Mouse (Mus musculus): Measurements from ENCODE around the gene Hpcal4. TPM values are rescaled to one million over a fixed set of nuclear protein-coding genes. Genes with fewer than 3 reads are reported as not detected.
A peak's percentile ranks its signal among the peaks of the same experiment; 100 is the strongest.

Hpcal4 gene
- total and polyA plus RNA-seq, 2 experiments from 2014 or later = 63.4 to 64.5 TPM

- Histone ChIP-seq H3K9ac (replicated peaks; ENCODE audit: low read length, poor library complexity, severe bottlenecking) (no peak overlapping the region), H3K27me3 (ENCODE audit: insufficient read depth, low read length) (peaks cover 27% of the 10 kb centered on the region), H3K36me3 (ENCODE audit: insufficient read depth, low read length) (no peaks in the 10 kb centered on the region), H3K4me1 (ENCODE audit: insufficient read depth, low read length) (peaks cover 4% of the 10 kb centered on the region), H3K4me3 (ENCODE audit: low read depth, low read length) (no peak overlapping the region), H3K4me2 (ENCODE audit: low read depth, low read length, poor library complexity, severe bottlenecking) (no peak overlapping the region), H3K9me3 (ENCODE audit: low read length) (no peaks in the 10 kb centered on the region), H3K27ac (ENCODE audit: low read depth, low read length) (no peak overlapping the region)
- no peak for ATAC-seq (ENCODE audit: low FRiP score)
- 64% methylated on average over 6 of the region's 6 CpGs for WGBS
- no peak for TF ChIP-seq CTCF (IDR thresholded peaks at IDR 0.05)
- no peak for DNase-seq (ENCODE audit: low spot score)
Measured at GRCm38 (mm10) chr4:123237386-123238266, 54.6 kb downstream of the Hpcal4 start.

- Histone ChIP-seq H3K4me1 (ENCODE audit: insufficient read depth, low read length) (no peaks in the 10 kb centered on the region; the same call in 1 of the 2 replicates), H3K4me2 (ENCODE audit: low read depth, low read length, poor library complexity, severe bottlenecking) (peak overlapping the region; percentile 49), H3K4me3 (ENCODE audit: low read depth, low read length) (peak overlapping the region; percentile 33), H3K9ac (replicated peaks; ENCODE audit: low read length, poor library complexity, severe bottlenecking) (peak overlapping the region; percentile 44), H3K27ac (ENCODE audit: low read depth, low read length) (no peak overlapping the region), H3K27me3 (ENCODE audit: insufficient read depth, low read length) (peaks cover 16% of the 10 kb centered on the region), H3K9me3 (ENCODE audit: low read length) (no peaks in the 10 kb centered on the region), H3K36me3 (ENCODE audit: insufficient read depth, low read length) (no peaks in the 10 kb centered on the region)
- peak; percentile 38 for ATAC-seq (ENCODE audit: low FRiP score)
- WGBS = 6% methylated on average over 49 of the region's 58 CpGs
- DNase-seq (ENCODE audit: low spot score) = no peak
- no peak for TF ChIP-seq CTCF (IDR thresholded peaks at IDR 0.05)
Measured at GRCm38 (mm10) chr4:123239361-123240203, 56.6 kb downstream of the Hpcal4 start.

Other genes starting within 250 kb of the Hpcal4 start
- gene Mfsd2a, start 222.0 kb upstream of the Hpcal4 start, total RNA-seq (2014; rRNA removed) = 47.3 and 57.7 TPM in 2 replicates
- 30.3 and 34.6 TPM in 2 replicates for gene Mfsd2a, start 222.0 kb upstream of the Hpcal4 start, polyA plus RNA-seq (2015; fragmentation: Nextera tagmentation; extraction: Ambion mirVana)
- 75.7 and 77.3 TPM in 2 replicates for gene Mycl, start 187.6 kb upstream of the Hpcal4 start, total RNA-seq (2014; rRNA removed)
- gene Mycl, start 187.6 kb upstream of the Hpcal4 start, polyA plus RNA-seq (2015; fragmentation: Nextera tagmentation; extraction: Ambion mirVana) = 37.6 and 42.2 TPM in 2 replicates
- gene Trit1, start 166.6 kb upstream of the Hpcal4 start, total RNA-seq (2014; rRNA removed) = 16.2 and 19.7 TPM in 2 replicates
- gene Trit1, start 166.6 kb upstream of the Hpcal4 start, polyA plus RNA-seq (2015; fragmentation: Nextera tagmentation; extraction: Ambion mirVana) = 17.3 and 18.5 TPM in 2 replicates
- gene Bmp8b, start 78.1 kb upstream of the Hpcal4 start, total RNA-seq (2014; rRNA removed) = 0.42 and 1.5 TPM in 2 replicates
- 0.45 and 0.56 TPM in 2 replicates for gene Bmp8b, start 78.1 kb upstream of the Hpcal4 start, polyA plus RNA-seq (2015; fragmentation: Nextera tagmentation; extraction: Ambion mirVana)
- 0.94 and 2.1 TPM in 2 replicates for gene Oxct2b, start 67.0 kb upstream of the Hpcal4 start, total RNA-seq (2014; rRNA removed)
- gene Oxct2b, start 67.0 kb upstream of the Hpcal4 start, polyA plus RNA-seq (2015; fragmentation: Nextera tagmentation; extraction: Ambion mirVana) = 0.58 and 0.91 TPM in 2 replicates
- gene Ppie, start 43.3 kb upstream of the Hpcal4 start, total RNA-seq (2014; rRNA removed) = 17.7 and 28.1 TPM in 2 replicates
- gene Ppie, start 43.3 kb upstream of the Hpcal4 start, polyA plus RNA-seq (2015; fragmentation: Nextera tagmentation; extraction: Ambion mirVana) = 41.7 and 41.9 TPM in 2 replicates
- 1.9 and 2.4 TPM in 2 replicates for gene Nt5c1a, start 18.3 kb downstream of the Hpcal4 start, total RNA-seq (2014; rRNA removed)
- gene Nt5c1a, start 18.3 kb downstream of the Hpcal4 start, polyA plus RNA-seq (2015; fragmentation: Nextera tagmentation; extraction: Ambion mirVana) = 0.33 and 0.45 TPM in 2 replicates
- 2.9 and 5.0 TPM in 2 replicates for gene Heyl, start 50.3 kb downstream of the Hpcal4 start, total RNA-seq (2014; rRNA removed)
- 4.7 and 5.1 TPM in 2 replicates for gene Heyl, start 50.3 kb downstream of the Hpcal4 start, polyA plus RNA-seq (2015; fragmentation: Nextera tagmentation; extraction: Ambion mirVana)
- 85.4 and 88.6 TPM in 2 replicates for gene Pabpc4, start 79.1 kb downstream of the Hpcal4 start, total RNA-seq (2014; rRNA removed)
- gene Pabpc4, start 79.1 kb downstream of the Hpcal4 start, polyA plus RNA-seq (2015; fragmentation: Nextera tagmentation; extraction: Ambion mirVana) = 23.5 and 25.0 TPM in 2 replicates
- gene Oxct2a, start 140.4 kb downstream of the Hpcal4 start, total RNA-seq (2014; rRNA removed) = not detected in 2 replicates
- 0.17 and 0.21 TPM in 2 replicates for gene Oxct2a, start 140.4 kb downstream of the Hpcal4 start, polyA plus RNA-seq (2015; fragmentation: Nextera tagmentation; extraction: Ambion mirVana)
- 0.09 and 0.44 TPM in 2 replicates for gene Bmp8a, start 160.0 kb downstream of the Hpcal4 start, total RNA-seq (2014; rRNA removed)
- gene Bmp8a, start 160.0 kb downstream of the Hpcal4 start, polyA plus RNA-seq (2015; fragmentation: Nextera tagmentation; extraction: Ambion mirVana) = 0.23 and 0.58 TPM in 2 replicates